Mouse (Mus musculus): ENCODE data around the gene Defb21. TPM values are rescaled to one million over a fixed set of nuclear protein-coding genes. Genes with fewer than 3 reads are reported as not detected.

Defb21 gene
- polyA plus RNA-seq, 1 experiment from 2014 or later = not detected

- no peaks in the 10 kb centered on the region for H3K36me3 ChIP-seq (ENCODE audit: control insufficient read depth, insufficient read depth)
- no peak for TF ChIP-seq CTCF (IDR thresholded peaks at IDR 0.05; ENCODE audit: low read depth)
- no peaks in the 10 kb centered on the region for H3K27me3 ChIP-seq (replicated peaks; ENCODE audit: control insufficient read depth, insufficient read depth, low read length)
- no peak for ATAC-seq
- H3K9me3 ChIP-seq (ENCODE audit: control insufficient read depth) = no peaks in the 10 kb centered on the region
- no peaks in the 10 kb centered on the region for H3K4me1 ChIP-seq (replicated peaks; ENCODE audit: control insufficient read depth, insufficient read depth, low read length)
- H3K9ac ChIP-seq (ENCODE audit: low read depth, low read length) = no peak overlapping the region
- H3K4me2 ChIP-seq (replicated peaks; ENCODE audit: low read depth) = no peak overlapping the region
- no peak overlapping the region for H3K4me3 ChIP-seq (ENCODE audit: low read depth, low read length)
- WGBS = 58% methylated on average over 5 of the region's 5 CpGs
- H3K27ac ChIP-seq (ENCODE audit: low read depth, low read length) = no peak overlapping the region
Observed at GRCm38 (mm10) chr2:152548124-152548523, 24.4 kb upstream of the Defb21 start.

GRCm38 (mm10) chr2:152553774-152554423, 18.6 kb upstream of the Defb21 start:
- peak; percentile 85 for TF ChIP-seq CTCF (IDR thresholded peaks at IDR 0.05; ENCODE audit: low read depth)
- no peaks in the 10 kb centered on the region for H3K36me3 ChIP-seq (ENCODE audit: control insufficient read depth, insufficient read depth)
- H3K27ac ChIP-seq (ENCODE audit: low read depth, low read length) = no peak overlapping the region
- no peaks in the 10 kb centered on the region for H3K9me3 ChIP-seq (ENCODE audit: control insufficient read depth)
- no peaks in the 10 kb centered on the region for H3K27me3 ChIP-seq (replicated peaks; ENCODE audit: control insufficient read depth, insufficient read depth, low read length)
- WGBS = 13% methylated on average over 16 of the region's 16 CpGs
- ATAC-seq = no peak; the same call in 1 of the 2 replicates
- no peak overlapping the region for H3K9ac ChIP-seq (ENCODE audit: low read depth, low read length)
- H3K4me1 ChIP-seq (replicated peaks; ENCODE audit: control insufficient read depth, insufficient read depth, low read length) = no peaks in the 10 kb centered on the region
- no peak overlapping the region for H3K4me3 ChIP-seq (ENCODE audit: low read depth, low read length)
- H3K4me2 ChIP-seq (replicated peaks; ENCODE audit: low read depth) = no peak overlapping the region; the same call in 1 of the 2 replicates

GRCm38 (mm10) chr2:152556655-152557054, 15.9 kb upstream of the Defb21 start:
- H3K9ac ChIP-seq (ENCODE audit: low read depth, low read length) = no peak overlapping the region
- 84% methylated on average over 7 of the region's 7 CpGs for WGBS
- H3K27ac ChIP-seq (ENCODE audit: low read depth, low read length) = no peak overlapping the region
- no peak overlapping the region for H3K4me3 ChIP-seq (ENCODE audit: low read depth, low read length)
- TF ChIP-seq CTCF (IDR thresholded peaks at IDR 0.05; ENCODE audit: low read depth) = no peak
- H3K4me2 ChIP-seq (replicated peaks; ENCODE audit: low read depth) = no peak overlapping the region
- H3K4me1 ChIP-seq (replicated peaks; ENCODE audit: control insufficient read depth, insufficient read depth, low read length) = no peaks in the 10 kb centered on the region
- ATAC-seq = no peak
- H3K27me3 ChIP-seq (replicated peaks; ENCODE audit: control insufficient read depth, insufficient read depth, low read length) = 0 out of 2 replicates have a peak, but pooled peaks cover 3% of the 10 kb centered on the region
- no peaks in the 10 kb centered on the region for H3K9me3 ChIP-seq (ENCODE audit: control insufficient read depth)
- H3K36me3 ChIP-seq (ENCODE audit: control insufficient read depth, insufficient read depth) = no peaks in the 10 kb centered on the region

- H3K4me3 ChIP-seq (ENCODE audit: low read depth, low read length) = no peak within 1 kb of the TSS
- ATAC-seq = no peak
- H3K4me2 ChIP-seq (replicated peaks; ENCODE audit: low read depth) = no peak within 1 kb of the TSS
- TF ChIP-seq CTCF (IDR thresholded peaks at IDR 0.05; ENCODE audit: low read depth) = no peak
- H3K9ac ChIP-seq (ENCODE audit: low read depth, low read length) = no peak within 1 kb of the TSS
- no peaks in the 10 kb centered on the region for H3K36me3 ChIP-seq (ENCODE audit: control insufficient read depth, insufficient read depth)
- H3K27me3 ChIP-seq (replicated peaks; ENCODE audit: control insufficient read depth, insufficient read depth, low read length) = no peaks in the 10 kb centered on the region
- H3K4me1 ChIP-seq (replicated peaks; ENCODE audit: control insufficient read depth, insufficient read depth, low read length) = no peaks in the 10 kb centered on the region
- H3K27ac ChIP-seq (ENCODE audit: low read depth, low read length) = no peak within 1 kb of the TSS
- no peaks in the 10 kb centered on the region for H3K9me3 ChIP-seq (ENCODE audit: control insufficient read depth)
- WGBS = 85% methylated on average over 5 of the region's 5 CpGs
Observed at GRCm38 (mm10) chr2:152569038-152569437, 3.5 kb upstream of the Defb21 start, which contains the start of gene Gm17416. Gene Gm17416, plus strand, starts transcription at chr2:152569338.

- no peak for TF ChIP-seq CTCF (IDR thresholded peaks at IDR 0.05; ENCODE audit: low read depth)
- Histone ChIP-seq H3K9me3 (ENCODE audit: control insufficient read depth) (no peaks in the 10 kb centered on the region), H3K4me2 (replicated peaks; ENCODE audit: low read depth) (no peak overlapping the region), H3K4me3 (ENCODE audit: low read depth, low read length) (no peak overlapping the region), H3K27me3 (replicated peaks; ENCODE audit: control insufficient read depth, insufficient read depth, low read length) (no peaks in the 10 kb centered on the region), H3K4me1 (replicated peaks; ENCODE audit: control insufficient read depth, insufficient read depth, low read length) (no peaks in the 10 kb centered on the region), H3K27ac (ENCODE audit: low read depth, low read length) (no peak overlapping the region), H3K36me3 (ENCODE audit: control insufficient read depth, insufficient read depth) (no peaks in the 10 kb centered on the region), H3K9ac (ENCODE audit: low read depth, low read length) (no peak overlapping the region)
- no peak for ATAC-seq
- WGBS = 69% methylated on average over 4 of the region's 4 CpGs
Observed at GRCm38 (mm10) chr2:152569881-152570280, 2.7 kb upstream of the Defb21 start.

GRCm38 (mm10) chr2:152570313-152570712, 2.2 kb upstream of the Defb21 start:
- no peak overlapping the region for H3K4me3 ChIP-seq (ENCODE audit: low read depth, low read length)
- 34% methylated on average over 6 of the region's 6 CpGs for WGBS
- H3K27ac ChIP-seq (ENCODE audit: low read depth, low read length) = no peak overlapping the region
- H3K9me3 ChIP-seq (ENCODE audit: control insufficient read depth) = no peaks in the 10 kb centered on the region
- no peak for TF ChIP-seq CTCF (IDR thresholded peaks at IDR 0.05; ENCODE audit: low read depth)
- no peaks in the 10 kb centered on the region for H3K4me1 ChIP-seq (replicated peaks; ENCODE audit: control insufficient read depth, insufficient read depth, low read length)
- H3K9ac ChIP-seq (ENCODE audit: low read depth, low read length) = no peak overlapping the region
- no peaks in the 10 kb centered on the region for H3K36me3 ChIP-seq (ENCODE audit: control insufficient read depth, insufficient read depth)
- H3K4me2 ChIP-seq (replicated peaks; ENCODE audit: low read depth) = peak overlapping the region; percentile 17; the same call in 1 of the 2 replicates
- H3K27me3 ChIP-seq (replicated peaks; ENCODE audit: control insufficient read depth, insufficient read depth, low read length) = no peaks in the 10 kb centered on the region
- ATAC-seq = no peak
